Mouse (Mus musculus): ENCODE results near the gene Caps2. TPM values are rescaled to one million over a fixed set of nuclear protein-coding genes. Genes with fewer than 3 reads are reported as not detected.

The Caps2 gene
- total RNA-seq (2023): not detected

DNA sequence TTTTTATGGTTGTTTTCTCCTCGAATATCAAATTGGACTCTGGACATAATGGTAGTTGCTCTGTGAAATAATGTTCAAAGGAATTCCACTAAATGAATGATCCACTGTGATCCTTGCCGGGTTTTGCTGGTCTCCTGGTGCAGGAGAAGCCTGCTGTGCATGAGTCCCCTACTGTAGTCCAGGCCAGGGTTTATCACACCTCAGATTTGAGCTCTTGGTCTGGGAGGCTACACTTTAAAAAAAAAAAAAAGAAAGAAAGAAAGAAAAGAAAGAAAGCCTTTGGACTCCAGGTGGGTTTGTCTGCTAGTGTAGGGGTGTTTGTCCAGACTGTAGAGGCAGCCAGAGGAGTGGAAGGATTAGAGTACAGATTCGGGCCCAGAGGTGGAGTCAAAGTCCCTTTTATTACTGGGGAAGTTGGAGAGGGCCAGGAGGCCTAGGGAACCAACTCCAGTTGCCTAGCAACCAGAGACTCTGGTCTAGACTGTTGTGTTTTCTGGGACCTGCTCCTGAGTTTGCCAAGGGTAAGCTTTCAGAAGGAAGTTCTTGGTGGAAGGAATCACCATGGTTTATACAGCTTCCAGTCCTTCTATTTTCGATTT lies at the start of gene Caps2:
Gene Caps2 (plus strand): TSS at position 454 of the 599 bp plus-strand sequence.

DNA sequence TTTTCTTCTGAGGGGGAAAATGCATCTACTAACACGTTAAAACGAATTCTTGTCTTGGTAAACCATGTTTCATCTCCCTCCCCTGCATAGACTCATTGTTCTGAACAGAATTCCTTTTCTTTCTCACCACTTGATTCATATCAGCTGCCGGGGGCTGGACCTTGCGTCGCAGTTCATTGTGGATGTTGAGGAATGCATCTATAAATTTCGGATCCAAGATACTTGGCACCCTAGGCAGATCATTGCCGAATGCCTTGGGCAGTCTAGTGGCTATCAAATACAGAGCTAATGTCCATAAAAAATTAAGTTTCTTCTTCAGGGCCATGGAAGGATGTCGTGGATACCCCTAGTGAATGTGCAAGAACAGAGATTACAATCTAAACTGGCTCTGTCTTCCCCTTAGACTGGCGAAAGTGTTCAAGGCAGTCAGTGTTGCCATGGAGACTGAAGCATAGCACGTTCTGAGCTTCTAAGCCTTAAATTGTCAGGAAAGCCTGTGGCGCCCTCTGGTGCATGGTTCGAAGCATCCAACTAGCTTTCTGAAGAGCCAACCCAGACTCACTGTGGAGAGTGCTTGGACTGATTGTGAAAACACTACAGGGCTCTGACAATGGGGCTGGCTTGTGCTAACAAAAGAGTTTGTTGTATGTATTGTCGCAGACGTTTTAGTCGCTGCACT lies 3.4 kb upstream of the Caps2 start, which contains the start of gene Glipr1l3:
Gene Glipr1l3 (minus strand): TSS at position 446 of the 679 bp plus-strand sequence.

Other genes starting within 250 kb of the Caps2 start
- 58.5 TPM for gene Krr1, start 191.0 kb upstream of the Caps2 start, total RNA-seq (2023)
- gene Glipr1, start 161.0 kb upstream of the Caps2 start, total RNA-seq (2023): 59.8 TPM
- gene Glipr1l1, start 103.4 kb upstream of the Caps2 start, total RNA-seq (2023): not detected
- not detected for gene Glipr1l2, start 80.3 kb upstream of the Caps2 start, total RNA-seq (2023)
- gene Glipr1l3, start 3.3 kb upstream of the Caps2 start, total RNA-seq (2023): not detected
- not detected for gene Kcnc2, start 107.5 kb downstream of the Caps2 start, total RNA-seq (2023)

All from CD4-positive naive resting alpha-beta T cell, adult 57 days (primary cell).